Mouse (Mus musculus) liver, adult 2 months (tissue): Measurements from ENCODE around the gene Meis1.

Experiments
- CTCF ChIP-seq: fragments of 200-500 bp; IDR thresholded peaks from 2 replicates; pipeline ENCODE4 v1.5.1; 2011; ENCODE audit warnings: low read depth, low read length, control low read depth
- POLR2A ChIP-seq: fragments of 200-500 bp; IDR thresholded peaks from 2 replicates; pipeline ENCODE4 v1.6.1; 2011; ENCODE audit warnings: low read length, control low read depth; ENCODE audit not compliant: insufficient read depth; ENCODE audit errors: extremely low read depth

DNA sequence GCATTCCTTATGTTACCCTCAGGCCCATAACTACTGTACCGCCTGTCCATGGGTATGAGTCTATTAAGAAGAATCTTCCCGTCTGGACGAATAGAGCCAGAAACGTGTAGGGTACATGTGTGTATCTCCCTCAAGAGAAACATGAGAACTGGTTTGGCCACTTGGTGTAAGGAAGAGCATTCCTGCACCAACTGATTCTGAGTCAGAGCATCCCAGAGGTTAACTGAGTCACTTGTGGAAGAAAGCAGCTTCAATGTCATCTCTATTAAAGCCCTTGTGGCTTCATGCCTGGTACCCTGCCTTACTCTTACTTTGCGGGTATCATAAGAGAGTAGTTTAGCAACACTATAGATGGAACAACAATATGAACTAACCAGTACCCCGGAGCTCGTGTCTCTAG, 64.9 kb downstream of the Meis1 start:
- TF ChIP-seq CTCF: no peak
- no peak for TF ChIP-seq POLR2A
